Mouse (Mus musculus) midbrain, embryonic 15.5 days (tissue): ENCODE measurements at regions not wholly inside any gene's neighbourhood (a gene's known extent, or its start where the extent isn't known, plus 50 kb on each side); places are given as distances from the start of the nearest gene placed in this dataset.
A peak's percentile ranks its signal among the peaks of the same experiment; 100 is the strongest.
"Not testable (repeated sequence)": the region's sequence is repeated elsewhere in the genome, so short reads cannot be mapped to it uniquely, and the experiment has no call there.

Experiments
- ATAC-seq: fragments of 200-750 bp; cut with Nextera tagmentation; replicated peaks from 2 replicates; pipeline ENCODE4 v1.8.0; 2017; ENCODE audit warnings: moderate TSS enrichment
- H3K27ac ChIP-seq: fragments of 300-500 bp; sonication (generic); 2 replicates; pipeline ENCODE4 v1.5.1; 2015; ENCODE audit warnings: mild to moderate bottlenecking, inconsistent platforms
- H3K27me3 ChIP-seq: fragments of 300-500 bp; sonication (generic); replicated peaks from 2 replicates; pipeline ENCODE4 v1.6.1; 2015; ENCODE audit warnings: inconsistent platforms
- H3K36me3 ChIP-seq: fragments of 300-500 bp; sonication (generic); replicated peaks from 2 replicates; pipeline ENCODE4 v1.6.1; 2015; ENCODE audit warnings: inconsistent platforms
- H3K4me1 ChIP-seq: fragments of 300-500 bp; sonication (generic); 2 replicates; pipeline ENCODE4 v1.6.1; 2015; ENCODE audit warnings: inconsistent platforms
- H3K4me2 ChIP-seq: fragments of 300-500 bp; sonication (generic); 2 replicates; pipeline ENCODE4 v1.6.1; 2015; ENCODE audit warnings: inconsistent platforms, mild to moderate bottlenecking, moderate library complexity
- H3K4me3 ChIP-seq: fragments of 300-500 bp; sonication (generic); 2 replicates; pipeline ENCODE4 v1.5.1; 2015; ENCODE audit warnings: mild to moderate bottlenecking, inconsistent platforms
- H3K9ac ChIP-seq: fragments of 300-500 bp; sonication (generic); 2 replicates; pipeline ENCODE4 v1.6.1; 2015; ENCODE audit warnings: mild to moderate bottlenecking, inconsistent platforms
- H3K9me3 ChIP-seq: fragments of 300-500 bp; sonication (generic); 2 replicates; pipeline ENCODE4 v1.6.1; 2016; ENCODE audit warnings: inconsistent platforms
- WGBS: fragments of 180-500 bp; shearing (Covaris S2); methylation state at CpG from one replicate; pipeline ENCODE4 v1.1.7; 2015; ENCODE audit warnings: mixed read lengths; 5-methylcytosine and 5-hydroxymethylcytosine counted together

DNA sequence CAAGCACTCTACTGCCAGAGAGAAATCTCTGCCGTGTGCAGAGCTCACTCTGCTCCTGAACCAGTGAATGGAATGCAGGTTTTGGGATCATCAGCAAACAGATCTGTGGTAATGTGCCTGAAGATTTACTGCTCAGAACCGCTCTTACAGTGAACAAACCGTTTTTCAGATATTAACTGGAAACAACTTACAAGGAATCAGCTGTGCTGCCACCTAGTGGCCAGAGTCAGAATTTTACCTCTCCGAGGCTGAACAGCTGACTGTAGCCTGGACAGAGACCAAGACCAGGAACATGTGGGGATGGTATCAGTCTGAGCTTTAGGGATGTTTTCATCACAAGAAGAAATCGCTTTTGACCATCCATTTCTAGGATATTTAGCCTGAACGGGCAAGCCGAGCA is 65.3 kb downstream of the Gm15023 start:
- H3K27me3 ChIP-seq, H3K4me1 ChIP-seq, ATAC-seq, H3K27ac ChIP-seq, H3K36me3 ChIP-seq, H3K9ac ChIP-seq, H3K4me2 ChIP-seq, H3K9me3 ChIP-seq, H3K4me3 ChIP-seq: not testable (repeated sequence)
- 32% methylated on average over 7 of the region's 7 CpGs for WGBS

DNA sequence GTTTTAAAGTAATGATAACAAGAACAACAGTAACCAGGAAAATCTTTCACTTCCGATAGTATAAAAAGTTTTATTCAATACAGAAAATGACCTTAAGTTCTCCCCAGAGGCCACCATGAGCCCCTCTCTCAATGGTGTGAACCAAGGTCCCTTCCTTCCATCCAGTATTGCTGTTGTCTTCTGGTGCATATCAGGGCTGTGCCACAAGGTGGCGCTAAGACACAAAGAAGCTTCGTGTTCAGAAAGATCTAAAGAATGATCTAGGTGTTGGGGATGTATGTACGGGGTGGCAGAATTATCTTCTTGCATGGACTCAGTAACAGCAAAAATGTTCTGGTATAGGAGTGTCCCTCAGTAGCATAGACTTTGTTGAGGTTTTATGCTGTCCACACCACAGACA is 66.6 kb downstream of the Gm15023 start:
- H3K4me3 ChIP-seq, H3K27ac ChIP-seq, H3K4me2 ChIP-seq, H3K9ac ChIP-seq, H3K9me3 ChIP-seq, ATAC-seq, H3K36me3 ChIP-seq, H3K27me3 ChIP-seq, H3K4me1 ChIP-seq: not testable (repeated sequence)
- 23% methylated on average over 4 of the region's 4 CpGs for WGBS

DNA sequence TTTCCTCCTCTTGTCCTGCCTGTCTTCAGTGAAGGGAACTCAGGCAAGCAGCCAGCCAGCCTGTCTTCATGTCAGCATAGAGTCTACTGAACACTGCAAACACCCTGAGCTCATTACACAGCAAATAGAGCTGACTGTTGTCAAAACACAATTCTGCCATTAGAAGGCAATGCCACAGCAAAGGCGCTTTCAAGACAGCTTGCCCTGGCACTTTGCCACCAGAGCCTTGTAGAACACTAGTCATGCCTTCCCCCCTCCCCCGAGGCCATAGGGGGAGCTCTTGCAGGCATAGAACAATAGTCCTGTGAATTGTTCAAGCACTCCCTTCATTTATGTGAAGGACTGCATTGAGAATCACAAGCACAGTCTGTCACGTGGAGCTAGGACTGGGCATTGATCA is 75.8 kb downstream of the Gm15023 start:
- H3K4me1 ChIP-seq = no peaks in the 10 kb centered on the region
- no peak overlapping the region for H3K9ac ChIP-seq
- no peaks in the 10 kb centered on the region for H3K36me3 ChIP-seq
- no peaks in the 10 kb centered on the region for H3K9me3 ChIP-seq
- no peak for ATAC-seq
- H3K4me2 ChIP-seq = no peak overlapping the region
- 50% methylated on average over 3 of the region's 3 CpGs for WGBS
- no peaks in the 10 kb centered on the region; the same call in 1 of the 2 replicates for H3K27me3 ChIP-seq
- no peak overlapping the region for H3K27ac ChIP-seq
- H3K4me3 ChIP-seq = no peak overlapping the region

DNA sequence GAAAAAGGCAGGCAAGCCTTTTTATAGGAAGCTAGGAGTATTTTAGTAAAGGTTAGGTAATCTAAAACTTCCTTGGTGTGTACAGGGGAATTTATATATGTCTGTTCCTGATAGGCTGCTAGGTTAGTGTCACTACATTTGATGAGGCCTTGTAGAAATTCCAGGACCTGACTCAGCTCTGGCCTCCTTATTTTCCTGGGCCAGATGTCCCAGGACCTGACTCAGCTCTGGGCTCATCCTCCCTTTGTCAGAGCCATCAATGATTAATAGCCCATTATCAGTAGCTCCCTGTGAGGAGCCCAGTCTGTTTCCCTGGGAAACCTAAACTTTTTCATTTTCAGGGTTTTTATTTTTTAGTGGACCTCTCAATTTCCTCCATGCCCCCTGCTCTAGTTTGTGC is 79.3 kb downstream of the Gm15023 start:
- ATAC-seq = no peak
- no peaks in the 10 kb centered on the region for H3K36me3 ChIP-seq
- H3K4me3 ChIP-seq = no peak overlapping the region
- no peak overlapping the region for H3K9ac ChIP-seq
- no peaks in the 10 kb centered on the region for H3K27me3 ChIP-seq
- H3K4me1 ChIP-seq = no peaks in the 10 kb centered on the region
- no peak overlapping the region for H3K27ac ChIP-seq
- H3K4me2 ChIP-seq = no peak overlapping the region
- H3K9me3 ChIP-seq = no peaks in the 10 kb centered on the region

DNA sequence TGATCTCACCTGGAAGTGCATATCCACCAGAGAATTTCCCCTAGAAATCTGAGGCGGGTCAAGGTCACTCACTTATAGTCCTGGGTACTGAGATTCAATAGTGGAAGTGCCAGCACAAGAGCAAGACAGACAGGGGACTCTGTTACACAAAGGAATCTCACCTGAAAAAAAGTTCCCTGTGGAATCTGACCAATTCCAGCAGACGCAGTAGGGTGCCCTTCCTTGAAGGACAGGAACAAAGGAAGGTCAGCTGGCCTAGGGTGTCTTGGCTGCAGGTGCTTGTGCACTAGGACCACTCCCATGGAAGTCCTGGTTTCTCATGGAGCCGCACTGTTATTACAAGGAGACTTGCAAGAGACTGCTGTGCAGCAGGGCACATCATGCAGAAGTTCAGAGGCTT is 81.2 kb downstream of the Gm15023 start:
- H3K4me3 ChIP-seq = no peak overlapping the region
- WGBS = 66% methylated on average over 3 of the region's 3 CpGs
- ATAC-seq = no peak

DNA sequence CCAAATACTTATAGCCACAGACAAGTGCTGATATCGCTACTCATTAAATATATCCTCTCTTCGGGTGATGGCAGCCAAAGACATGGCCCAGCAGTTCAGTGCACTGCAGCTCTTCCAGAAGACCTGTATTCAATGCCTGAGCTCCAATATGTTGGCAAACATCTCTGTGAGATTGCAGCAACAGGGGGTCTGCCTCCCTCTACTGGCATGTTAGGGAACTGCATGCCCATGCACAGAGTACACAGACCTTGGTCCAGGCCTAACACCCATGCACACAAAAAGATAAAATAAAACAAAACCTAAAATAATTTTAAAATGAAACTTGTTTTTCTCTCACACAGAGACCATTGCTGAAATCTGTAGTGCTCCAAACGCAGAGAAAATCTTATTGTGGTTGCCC is 82.1 kb upstream of the Zmat1 start:
- H3K4me1 ChIP-seq, H3K27ac ChIP-seq, H3K4me3 ChIP-seq, H3K36me3 ChIP-seq, H3K4me2 ChIP-seq, H3K9me3 ChIP-seq, H3K9ac ChIP-seq, H3K27me3 ChIP-seq: not testable (repeated sequence)
- ATAC-seq = peak; percentile 50; the same call in 1 of the 2 replicates
- 25% methylated on average over 3 of the region's 3 CpGs for WGBS

More for the DNA sequence above, 81.2 kb downstream of the Gm15023 start:
- Histone ChIP-seq H3K9me3 (no peaks in the 10 kb centered on the region), H3K27ac (no peak overlapping the region), H3K4me1 (no peaks in the 10 kb centered on the region), H3K27me3 (no peaks in the 10 kb centered on the region), H3K4me2 (no peak overlapping the region), H3K36me3 (no peaks in the 10 kb centered on the region), H3K9ac (no peak overlapping the region)

DNA sequence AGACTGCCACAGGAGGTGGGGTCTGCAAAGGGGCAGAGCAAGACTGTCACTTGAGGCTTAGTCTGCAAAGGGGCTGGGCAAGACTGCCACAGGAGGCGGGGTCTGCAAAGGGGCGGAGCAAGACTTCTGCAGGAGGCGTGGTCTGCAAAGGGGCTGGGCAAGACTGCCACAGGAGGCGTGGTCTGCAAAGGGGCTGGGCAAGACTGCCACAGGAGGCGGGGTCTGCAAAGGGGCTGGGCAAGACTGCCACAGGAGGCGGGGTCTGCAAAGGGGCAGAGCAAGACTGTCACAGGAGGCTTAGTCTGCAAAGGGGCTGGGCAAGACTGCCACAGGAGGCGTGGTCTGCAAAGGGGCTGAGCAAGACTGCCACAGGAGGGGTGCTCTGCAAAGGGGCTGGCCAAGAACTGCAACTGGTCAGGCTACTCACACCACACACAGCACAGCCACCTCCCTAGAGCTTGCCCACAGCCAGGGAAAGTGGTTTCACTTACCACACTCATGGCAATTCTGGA is 78.1 kb upstream of the Zmat1 start:
- not testable (repeated sequence) for H3K4me1 ChIP-seq, ATAC-seq, H3K4me2 ChIP-seq, H3K27ac ChIP-seq, H3K36me3 ChIP-seq, H3K27me3 ChIP-seq, H3K9ac ChIP-seq, H3K9me3 ChIP-seq, H3K4me3 ChIP-seq
- 34% methylated on average over 7 of the region's 7 CpGs for WGBS

DNA sequence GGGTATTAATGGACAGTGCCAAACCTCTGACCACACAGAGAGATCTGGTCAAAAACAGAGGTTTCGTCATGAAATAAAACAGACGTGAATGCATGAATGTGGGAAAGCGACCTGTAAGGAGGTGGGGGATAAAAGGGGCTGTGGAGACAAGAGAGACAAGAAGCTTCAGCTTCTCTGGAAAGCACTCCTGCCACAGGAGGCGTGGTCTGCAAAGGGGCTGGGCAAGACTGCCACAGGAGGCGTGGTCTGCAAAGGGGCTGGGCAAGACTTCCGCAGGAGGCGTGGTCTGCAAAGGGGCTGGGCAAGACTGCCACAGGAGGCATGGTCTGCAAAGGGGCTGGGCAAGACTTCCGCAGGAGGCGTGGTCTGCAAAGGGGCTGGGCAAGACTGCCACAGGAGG is 77.6 kb upstream of the Zmat1 start:
- not testable (repeated sequence) for H3K4me1 ChIP-seq, H3K27ac ChIP-seq, H3K9ac ChIP-seq, H3K36me3 ChIP-seq, H3K9me3 ChIP-seq, H3K4me2 ChIP-seq, H3K4me3 ChIP-seq, H3K27me3 ChIP-seq, ATAC-seq
- WGBS = 22% methylated on average over 8 of the region's 9 CpGs

DNA sequence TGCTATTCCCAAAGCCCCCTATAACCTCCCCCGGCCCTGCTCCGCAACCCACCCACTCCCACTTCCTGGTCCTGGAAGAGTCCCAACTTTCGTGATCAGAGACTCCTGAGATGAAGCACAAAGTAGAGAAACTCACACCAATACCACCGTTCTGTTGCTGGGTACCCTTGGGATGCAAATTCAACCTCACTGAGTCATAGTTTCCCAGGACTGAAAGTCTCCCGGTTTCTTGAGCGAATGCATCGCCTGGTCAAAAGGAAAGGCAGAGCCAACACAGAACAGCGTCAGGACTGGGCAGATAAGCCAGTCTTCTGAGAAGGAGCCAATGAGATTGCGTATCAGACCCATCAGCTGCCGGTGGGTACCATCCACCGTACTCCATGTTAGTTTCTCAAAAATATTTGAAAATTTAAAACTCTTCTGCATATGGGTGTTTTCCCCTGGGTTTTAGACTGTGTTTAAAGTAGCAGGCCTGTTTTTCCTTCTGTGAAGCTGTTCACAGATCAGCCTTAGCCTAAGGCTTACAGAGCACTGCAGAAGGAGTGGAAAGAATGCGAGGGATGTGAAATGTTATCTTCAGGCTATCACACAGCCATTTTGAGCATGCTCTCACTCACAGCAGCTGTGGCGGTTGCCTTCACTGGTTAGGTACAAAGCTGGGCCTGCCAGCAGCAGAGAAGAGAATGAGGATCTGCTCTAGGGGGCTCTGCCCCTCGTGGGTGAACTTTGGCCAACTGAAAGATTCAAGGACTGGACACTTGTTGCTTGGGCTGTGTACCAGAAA is 77.0 kb upstream of the Zmat1 start:
- not testable (repeated sequence) for H3K4me2 ChIP-seq, ATAC-seq, H3K9me3 ChIP-seq, H3K4me1 ChIP-seq, H3K4me3 ChIP-seq, H3K27me3 ChIP-seq, H3K9ac ChIP-seq, H3K27ac ChIP-seq, H3K36me3 ChIP-seq
- 80% methylated on average over 14 of the region's 14 CpGs for WGBS

DNA sequence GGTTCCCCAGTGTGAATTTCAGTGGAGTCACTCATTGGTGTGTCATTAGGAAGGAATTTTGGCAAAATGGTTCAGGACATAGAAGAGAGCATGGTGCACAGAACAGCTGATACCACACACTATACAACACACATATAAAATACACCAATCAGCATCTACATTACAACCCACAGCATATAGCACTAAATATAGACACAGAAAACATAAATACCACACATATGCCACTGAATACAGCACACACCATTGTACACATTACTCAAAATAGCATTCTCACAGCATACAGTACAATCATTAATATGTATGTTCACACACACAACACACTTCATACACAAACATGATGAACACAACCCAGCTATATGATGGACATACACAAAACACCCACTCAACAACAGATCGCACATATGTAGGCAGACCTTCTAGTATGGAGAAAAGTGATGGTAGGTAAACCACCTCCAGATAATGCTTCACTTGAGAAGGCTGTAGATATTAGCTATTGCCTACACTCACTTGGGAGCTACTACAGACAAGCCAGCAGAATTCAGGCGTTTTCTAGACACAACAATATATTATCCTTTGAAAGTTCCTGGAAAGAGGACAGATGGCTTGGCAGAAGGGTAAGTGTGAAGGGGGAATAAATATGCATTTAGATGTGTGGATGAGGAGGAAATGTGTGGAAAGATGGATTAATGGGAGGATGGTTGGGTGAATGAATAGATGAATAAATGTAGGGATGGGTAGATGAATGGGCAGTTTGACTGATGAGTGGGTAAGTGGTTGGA is 71.6 kb upstream of the Zmat1 start:
- 82% methylated on average over 2 of the region's 2 CpGs for WGBS
- H3K4me1 ChIP-seq = no peaks in the 10 kb centered on the region
- H3K36me3 ChIP-seq = no peaks in the 10 kb centered on the region
- H3K9ac ChIP-seq = no peak overlapping the region
- H3K4me3 ChIP-seq = no peak overlapping the region
- H3K27ac ChIP-seq = no peak overlapping the region
- no peak overlapping the region for H3K4me2 ChIP-seq
- H3K9me3 ChIP-seq = no peaks in the 10 kb centered on the region
- H3K27me3 ChIP-seq = no peaks in the 10 kb centered on the region
- ATAC-seq = no peak

DNA sequence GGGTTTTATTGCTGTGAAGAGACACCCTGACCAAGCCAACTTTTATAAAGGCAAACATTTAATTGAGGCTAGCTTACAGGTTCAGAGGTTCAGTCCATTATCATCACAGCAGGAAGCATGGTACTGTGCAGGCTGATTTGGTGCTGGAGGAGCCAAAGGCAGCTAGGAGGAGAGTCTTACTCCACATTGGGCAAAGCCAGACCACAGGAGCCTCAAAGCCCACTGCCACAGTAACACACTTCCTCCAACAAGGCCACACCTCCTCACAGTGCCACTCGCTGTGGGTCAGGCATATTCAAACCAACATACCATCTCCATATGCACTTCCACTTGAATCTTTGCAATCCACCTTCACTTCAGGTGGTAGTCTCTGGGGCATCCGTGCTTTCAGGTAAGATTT is 70.4 kb upstream of the Zmat1 start:
- Histone ChIP-seq H3K9ac (no peak overlapping the region), H3K27ac (no peak overlapping the region), H3K9me3 (no peaks in the 10 kb centered on the region), H3K4me2 (no peak overlapping the region), H3K27me3 (no peaks in the 10 kb centered on the region), H3K4me1 (no peaks in the 10 kb centered on the region), H3K4me3 (no peak overlapping the region), H3K36me3 (no peaks in the 10 kb centered on the region)
- ATAC-seq = no peak
- 82% methylated on average over 2 of the region's 2 CpGs for WGBS

DNA sequence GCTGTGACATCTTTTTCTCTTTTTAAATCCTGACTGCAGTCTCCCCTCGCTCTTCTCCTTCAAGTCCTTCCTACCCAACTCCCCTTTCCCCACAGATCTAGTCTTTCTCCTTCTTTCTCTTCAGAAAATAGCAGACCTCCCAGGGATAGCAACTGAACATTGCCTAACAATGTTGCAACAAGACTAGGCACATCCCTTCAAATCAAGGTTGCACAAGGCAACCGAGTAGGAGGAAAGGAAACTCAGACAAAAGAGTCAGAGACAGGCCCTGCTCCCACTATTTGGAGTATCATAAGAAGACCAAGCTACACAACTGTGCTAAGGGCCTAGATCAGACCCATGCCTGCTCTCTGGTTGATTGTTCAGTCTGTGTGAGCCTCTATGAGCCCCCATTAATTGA is 66.9 kb upstream of the Zmat1 start:
- no peak overlapping the region for H3K4me2 ChIP-seq
- H3K9ac ChIP-seq = no peak overlapping the region
- no peak overlapping the region for H3K27ac ChIP-seq
- no peaks in the 10 kb centered on the region for H3K27me3 ChIP-seq
- WGBS = 77% methylated on average over 2 of the region's 2 CpGs
- no peaks in the 10 kb centered on the region for H3K9me3 ChIP-seq
- H3K4me1 ChIP-seq = no peaks in the 10 kb centered on the region
- no peaks in the 10 kb centered on the region for H3K36me3 ChIP-seq
- H3K4me3 ChIP-seq = no peak overlapping the region
- no peak for ATAC-seq

DNA sequence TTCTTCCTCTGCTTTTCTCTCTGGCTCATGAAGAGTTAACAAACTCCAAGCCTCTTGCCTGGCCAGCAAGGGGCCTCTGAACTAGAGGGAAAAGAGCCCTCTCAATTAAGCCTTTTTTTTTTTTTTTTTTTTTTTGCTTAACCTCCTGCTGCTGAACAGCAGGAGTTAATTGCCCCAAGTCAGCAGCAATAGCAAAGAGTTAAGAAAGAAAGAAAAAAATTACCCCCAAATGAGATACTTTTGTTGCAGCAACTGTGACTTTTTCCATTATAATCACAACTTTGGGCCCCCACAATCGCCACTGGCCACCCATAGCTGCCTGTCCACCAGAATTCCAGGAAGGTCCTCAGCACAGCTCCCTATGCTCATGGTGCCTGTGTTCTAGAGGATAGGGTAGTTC is 60.4 kb upstream of the Zmat1 start:
- H3K4me1 ChIP-seq = no peaks in the 10 kb centered on the region
- H3K9me3 ChIP-seq = no peaks in the 10 kb centered on the region
- H3K27me3 ChIP-seq = no peaks in the 10 kb centered on the region
- no peak overlapping the region for H3K9ac ChIP-seq
- no peaks in the 10 kb centered on the region for H3K36me3 ChIP-seq
- H3K4me3 ChIP-seq = no peak overlapping the region
- WGBS = 14% methylated on average over 1 of the region's 1 CpGs
- no peak overlapping the region for H3K4me2 ChIP-seq
- no peak for ATAC-seq
- no peak overlapping the region for H3K27ac ChIP-seq
